Mouse (Mus musculus) neural tube, embryonic 11.5 days (tissue): ENCODE measurements around the gene Fam43a. TPM values are rescaled to one million over a fixed set of nuclear protein-coding genes. Genes with fewer than 3 reads are reported as not detected.

Experiments used
- ATAC-seq: fragments of 200-750 bp; cut with Nextera tagmentation; 2 replicates; pipeline ENCODE4 v1.8.0; 2017; ENCODE audit warnings: moderate number of reproducible peaks, mild to moderate bottlenecking, moderate TSS enrichment, moderate library complexity; ENCODE audit not compliant: insufficient read depth, low FRiP score, low TSS enrichment
- DNase-seq: peaks from one replicate; pipeline ENCODE4 v3.0.0-alpha.2; 2015; ENCODE audit warnings: low spot score
- H3K27ac ChIP-seq: fragments of 300-500 bp; sonication (generic); 2 replicates; pipeline ENCODE4 v1.5.1; 2014; ENCODE audit warnings: low read depth, mild to moderate bottlenecking, low read length
- H3K27me3 ChIP-seq: fragments of 300-500 bp; sonication (generic); 2 replicates; pipeline ENCODE4 v1.6.1; 2014; ENCODE audit warnings: mild to moderate bottlenecking, low read length, mixed read lengths; ENCODE audit not compliant: control insufficient read depth, insufficient read depth
- H3K36me3 ChIP-seq: fragments of 300-500 bp; sonication (generic); 2 replicates; pipeline ENCODE4 v1.6.1; 2014; ENCODE audit warnings: mild to moderate bottlenecking, low read length, moderate library complexity, mixed read lengths; ENCODE audit not compliant: control insufficient read depth, insufficient read depth
- H3K4me1 ChIP-seq: fragments of 300-500 bp; sonication (generic); 2 replicates; pipeline ENCODE4 v1.6.1; 2014; ENCODE audit warnings: low read length, mixed read lengths; ENCODE audit not compliant: control insufficient read depth, insufficient read depth
- H3K4me2 ChIP-seq: fragments of 300-500 bp; sonication (generic); 2 replicates; pipeline ENCODE4 v1.6.1; 2014; ENCODE audit warnings: low read depth, mild to moderate bottlenecking, moderate library complexity
- H3K4me3 ChIP-seq: fragments of 300-500 bp; sonication (generic); 2 replicates; pipeline ENCODE4 v1.5.1; 2014; ENCODE audit warnings: low read depth, low read length
- H3K9ac ChIP-seq: fragments of 300-500 bp; sonication (generic); 2 replicates; pipeline ENCODE4 v1.6.1; 2014; ENCODE audit warnings: mild to moderate bottlenecking, low read length
- H3K9me3 ChIP-seq: fragments of 300-500 bp; sonication (generic); 2 replicates; pipeline ENCODE4 v1.6.1; 2016; ENCODE audit warnings: low read length; ENCODE audit not compliant: control insufficient read depth
- WGBS: fragments of 180-500 bp; shearing (Covaris S2); extraction: QIAGEN DNeasy Blood & Tissue Kit; methylation state at CpG from one replicate; pipeline ENCODE4 v1.1.7; 2014; 5-methylcytosine and 5-hydroxymethylcytosine counted together
- polyA plus RNA-seq: library from polyadenylated mRNA; unstranded; fragments of >200 nt; fragmentation: Nextera tagmentation; extraction: Ambion mirVana; gene quantifications from 2 replicates; pipeline ENCODE4 v1.2.1, GENCODE M21; 2014

Fam43a gene
- polyA plus RNA-seq: 8.5 and 10.3 TPM in 2 replicates

GRCm38 (mm10) chr16:30599491-30600268 lies at the start of gene Fam43a:
TSS of gene Fam43a (plus strand) at chr16:30599723.
- peak; percentile 70 for ATAC-seq
- peaks cover 6% of the 10 kb centered on the region; the same call in 1 of the 2 replicates for H3K27me3 ChIP-seq
- WGBS: 0% methylated on average over 62 of the region's 63 CpGs

GRCm38 (mm10) chr16:30549966-30550747 lies 49.4 kb upstream of the Fam43a start:
- under 1% methylated on average over 63 of the region's 63 CpGs for WGBS
- Histone ChIP-seq H3K27ac (0 out of 2 replicates have a peak overlapping the region, but pooled peaks have one; percentile 56), H3K4me1 (no peaks in the 10 kb centered on the region), H3K9me3 (no peaks in the 10 kb centered on the region), H3K36me3 (0 out of 2 replicates have a peak, but pooled peaks cover 2% of the 10 kb centered on the region), H3K4me3 (peak overlapping the region; percentile 76), H3K4me2 (peak overlapping the region; percentile 69), H3K9ac (peak overlapping the region; percentile 98), H3K27me3 (no peaks in the 10 kb centered on the region)
- ATAC-seq: peak; percentile 95
- DNase-seq: peak; percentile 91

More at GRCm38 (mm10) chr16:30599491-30600268, at the start of gene Fam43a:
- Histone ChIP-seq H3K36me3 (no peaks in the 10 kb centered on the region), H3K4me3 (peak within 1 kb of the TSS; percentile 70), H3K9ac (peak within 1 kb of the TSS; percentile 59), H3K4me1 (peaks cover 15% of the 10 kb centered on the region), H3K27ac (peak within 1 kb of the TSS; percentile 69; the same call in 1 of the 2 replicates), H3K4me2 (peak within 1 kb of the TSS; percentile 95), H3K9me3 (no peaks in the 10 kb centered on the region)
- DNase-seq: peak; percentile 91

- Histone ChIP-seq H3K4me1 (no peaks in the 10 kb centered on the region), H3K9me3 (no peaks in the 10 kb centered on the region), H3K36me3 (0 out of 2 replicates have a peak, but pooled peaks cover 2% of the 10 kb centered on the region), H3K9ac (peak within 1 kb of the TSS; percentile 98), H3K4me3 (peak within 1 kb of the TSS; percentile 76), H3K4me2 (peak within 1 kb of the TSS; percentile 69), H3K27ac (0 out of 2 replicates have a peak within 1 kb of the TSS, but pooled peaks have one; percentile 56), H3K27me3 (no peaks in the 10 kb centered on the region)
- 8% methylated on average over 14 of the region's 14 CpGs for WGBS
- ATAC-seq: peak; percentile 72
- DNase-seq: no peak
Measured at GRCm38 (mm10) chr16:30550748-30551192, 48.8 kb upstream of the Fam43a start, which contains the start of gene Tmem44. TSS of gene Tmem44 (minus strand) at chr16:30550842.

DNA sequence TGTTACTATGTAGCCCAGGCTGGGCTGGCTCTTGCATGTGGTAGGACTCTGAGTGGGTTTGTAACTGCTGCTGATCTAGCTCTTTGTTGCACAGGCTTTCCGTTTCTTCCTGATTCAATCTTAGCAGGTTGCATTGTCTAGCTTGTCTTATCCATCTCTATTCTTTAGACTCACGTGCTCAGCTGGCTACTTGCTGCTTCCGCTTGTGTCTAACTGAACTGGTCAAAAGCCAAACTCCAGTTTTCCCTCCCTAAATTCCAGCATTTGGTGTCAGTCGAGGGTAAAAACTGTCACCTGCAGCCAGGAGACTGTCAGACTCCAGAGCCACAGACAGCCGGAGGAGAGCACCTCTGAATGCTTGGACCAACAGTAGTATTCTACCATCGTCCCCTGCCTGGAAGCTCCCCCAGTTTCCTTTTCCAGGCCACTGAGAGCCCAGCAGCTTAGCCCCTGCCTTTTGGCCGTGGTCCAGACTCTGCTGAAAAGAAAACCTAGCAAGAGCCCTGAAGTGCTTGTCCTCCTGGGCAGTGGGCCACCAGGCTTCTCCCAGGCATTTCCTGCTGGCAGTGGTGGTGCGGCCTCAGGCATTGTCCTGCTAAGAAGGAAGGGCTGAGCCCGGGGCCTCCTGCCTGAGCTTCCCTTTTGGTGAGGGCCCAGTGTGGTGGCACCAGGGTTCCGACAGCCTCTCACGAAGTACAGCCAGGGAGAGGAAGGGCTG lies 46.7 kb upstream of the Fam43a start:
- WGBS: 42% methylated on average over 11 of the region's 11 CpGs
- DNase-seq: no peak
- no peak overlapping the region for H3K27ac ChIP-seq

DNA sequence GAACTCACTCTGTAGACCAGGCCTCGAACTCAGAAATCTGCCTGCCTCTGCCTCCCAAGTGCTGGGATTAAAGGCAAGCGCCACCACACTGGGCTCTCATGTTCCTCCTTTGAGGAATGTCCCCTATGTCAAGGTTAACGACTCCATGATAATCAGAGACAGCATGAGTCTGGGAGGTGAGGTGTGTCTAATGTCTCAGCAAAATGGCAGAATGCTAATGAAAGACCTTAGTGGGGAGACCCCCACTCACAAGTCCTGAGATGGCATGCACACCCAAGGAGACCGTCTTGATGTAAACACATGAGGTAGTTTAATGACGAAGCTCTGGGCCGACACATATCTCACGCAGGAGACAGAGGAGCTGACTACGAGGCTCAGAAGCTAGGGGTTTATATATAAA lies 45.4 kb upstream of the Fam43a start:
- Histone ChIP-seq H3K36me3 (no peaks in the 10 kb centered on the region), H3K27me3 (no peaks in the 10 kb centered on the region), H3K9ac (no peak overlapping the region), H3K4me1 (no peaks in the 10 kb centered on the region), H3K4me2 (no peak overlapping the region), H3K4me3 (no peak overlapping the region), H3K9me3 (no peaks in the 10 kb centered on the region), H3K27ac (no peak overlapping the region)
- WGBS: 96% methylated on average over 8 of the region's 8 CpGs
- DNase-seq (no peak), ATAC-seq (no peak)

More for the DNA sequence above, 46.7 kb upstream of the Fam43a start:
- ATAC-seq: no peak
- no peaks in the 10 kb centered on the region for H3K4me1 ChIP-seq
- no peak overlapping the region for H3K4me2 ChIP-seq
- no peaks in the 10 kb centered on the region for H3K27me3 ChIP-seq
- H3K4me3 ChIP-seq: no peak overlapping the region
- H3K36me3 ChIP-seq: no peaks in the 10 kb centered on the region
- no peak overlapping the region for H3K9ac ChIP-seq
- H3K9me3 ChIP-seq: no peaks in the 10 kb centered on the region

DNA sequence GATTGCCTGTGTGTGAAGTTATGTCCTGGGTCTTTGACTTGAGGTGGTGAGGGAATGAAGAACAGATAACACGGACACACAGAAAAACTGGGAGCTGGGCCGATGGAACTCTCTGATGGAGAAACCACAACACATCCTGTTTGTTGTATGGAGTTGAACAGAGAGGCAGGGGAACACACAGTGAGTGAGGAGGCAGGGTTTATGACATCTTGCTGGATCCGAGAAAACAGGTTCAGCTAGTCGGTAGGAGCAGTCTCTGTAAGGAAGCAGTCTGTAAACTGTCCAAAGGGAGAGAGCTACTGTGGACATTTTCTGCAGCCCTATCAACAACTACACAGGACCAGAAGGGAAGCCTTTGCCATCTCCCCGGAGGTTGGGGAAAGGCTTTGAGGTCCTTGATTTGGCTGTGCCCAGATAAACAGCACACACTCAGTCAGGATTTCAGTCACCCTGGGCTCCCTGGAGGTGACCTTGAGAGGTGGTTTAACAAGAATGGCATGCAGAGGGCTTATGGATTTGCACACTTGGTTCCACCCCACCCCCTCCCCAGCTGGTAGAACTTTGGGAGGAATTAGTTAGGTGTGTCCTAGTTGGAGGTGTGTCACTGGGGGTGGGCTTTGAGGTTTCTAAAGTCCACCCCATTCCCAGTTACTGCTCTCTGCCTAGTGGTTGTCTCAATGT lies 40.1 kb upstream of the Fam43a start:
- DNase-seq (no peak), ATAC-seq (no peak)
- Histone ChIP-seq H3K9ac (no peak overlapping the region), H3K9me3 (no peaks in the 10 kb centered on the region), H3K36me3 (peaks cover 13% of the 10 kb centered on the region), H3K27me3 (no peaks in the 10 kb centered on the region), H3K27ac (no peak overlapping the region), H3K4me3 (no peak overlapping the region), H3K4me1 (no peaks in the 10 kb centered on the region), H3K4me2 (no peak overlapping the region)
- WGBS: 91% methylated on average over 5 of the region's 5 CpGs

GRCm38 (mm10) chr16:30560601-30561000 lies 38.9 kb upstream of the Fam43a start:
- DNase-seq (no peak), ATAC-seq (no peak)
- H3K27ac ChIP-seq: no peak overlapping the region
- 94% methylated on average over 4 of the region's 4 CpGs for WGBS
- H3K4me3 ChIP-seq: no peak overlapping the region
- no peak overlapping the region for H3K9ac ChIP-seq
- H3K9me3 ChIP-seq: no peaks in the 10 kb centered on the region
- no peaks in the 10 kb centered on the region for H3K4me1 ChIP-seq
- no peak overlapping the region for H3K4me2 ChIP-seq
- no peaks in the 10 kb centered on the region for H3K27me3 ChIP-seq
- H3K36me3 ChIP-seq: peaks cover 20% of the 10 kb centered on the region

GRCm38 (mm10) chr16:30565631-30566030 lies 33.9 kb upstream of the Fam43a start:
- Histone ChIP-seq H3K4me1 (no peaks in the 10 kb centered on the region), H3K36me3 (peaks cover 32% of the 10 kb centered on the region), H3K27ac (no peak overlapping the region), H3K4me3 (no peak overlapping the region), H3K27me3 (no peaks in the 10 kb centered on the region), H3K9me3 (no peaks in the 10 kb centered on the region), H3K9ac (no peak overlapping the region), H3K4me2 (no peak overlapping the region)
- DNase-seq (no peak), ATAC-seq (no peak)
- WGBS: 92% methylated on average over 6 of the region's 6 CpGs
